13 mouse cellular contexts compared by ENCODE assay signal in genomic region chr4:148912826-148913590, GRCm38 (mm10).
DNase-seq lines count a peak whose midpoint lies in the region; ATAC-seq and TF ChIP-seq lines count a peak whose summit lies in the region.
"Had no signal": no experiment of that assay in that cellular context is flagged by ENCODE, and none has a peak within 500 bp of the region (broad histone marks: within the 10 kb centered on the region; RNA-seq: fewer than 3 reads in every experiment).

No protein-coding gene starts in this region.

- peaks cover 98% of the 10 kb centered on the region for H3K4me1 ChIP-seq in heart, embryonic 12.5 days (replicated peaks)
- peaks cover 63% of the 10 kb centered on the region for H3K4me1 ChIP-seq in kidney, postnatal 0 days (replicated peaks; ENCODE audit: insufficient read depth, low read length)
- peaks cover 74% of the 10 kb centered on the region for H3K4me1 ChIP-seq in kidney, embryonic 16.5 days (ENCODE audit: insufficient read depth, low read length)

- WGBS in heart, embryonic 12.5 days = 49% methylated on average over 8 of the region's 8 CpGs
- WGBS in kidney, postnatal 0 days = 62% methylated on average over 8 of the region's 8 CpGs
- 57% methylated on average over 8 of the region's 8 CpGs for WGBS in kidney, embryonic 16.5 days

- no peak for TF ChIP-seq CTCF in kidney, postnatal 0 days (IDR thresholded peaks at IDR 0.05; ENCODE audit: low read depth)

- no peak for DNase-seq in heart, postnatal 25 days (ENCODE audit: low spot score)
- DNase-seq in kidney, postnatal 0 days (ENCODE audit: low spot score) = no peak
- peak; percentile 91 for DNase-seq in R1 (ENCODE audit: low read depth, low spot score)
- DNase-seq in lung, postnatal 25 days (ENCODE audit: low spot score) = peak; percentile 59
- DNase-seq in urinary bladder, adult 18-20 months (ENCODE audit: low spot score in 2 of 2) = no peak
- DNase-seq: cerebellum, adult 11 months; heart, adult 2 months; kidney, postnatal 36 days; right cerebral cortex, postnatal 14 days had no signal

- H3K9ac ChIP-seq in heart, embryonic 12.5 days = peak overlapping the region; percentile 32
- 0 out of 2 replicates have a peak overlapping the region, but pooled peaks have one; percentile 32 for H3K9ac ChIP-seq in kidney, postnatal 0 days (ENCODE audit: low read depth, low read length)
- H3K9ac ChIP-seq in kidney, embryonic 16.5 days (replicated peaks; ENCODE audit: low read length) = no peak overlapping the region
- H3K9ac ChIP-seq: liver, embryonic 14.5 days had no signal

- no peak for ATAC-seq in heart, embryonic 12.5 days (ENCODE audit: insufficient number of reproducible peaks, low FRiP score)
- no peak for ATAC-seq in kidney, postnatal 0 days (replicated peaks; ENCODE audit: low FRiP score, low read depth)
- no peak for ATAC-seq in kidney, embryonic 16.5 days (ENCODE audit: low FRiP score, low TSS enrichment)
- ATAC-seq in megakaryocyte-erythroid progenitor cell, adult 5-6 weeks (replicated peaks; ENCODE audit: low FRiP score, low TSS enrichment, poor library complexity, severe bottlenecking) = no peak

- peak overlapping the region; percentile 89 for H3K27ac ChIP-seq in heart, embryonic 12.5 days (ENCODE audit: poor library complexity, severe bottlenecking)
- H3K27ac ChIP-seq in kidney, postnatal 0 days = 0 out of 2 replicates have a peak overlapping the region, but pooled peaks have one; percentile 31
- no peak overlapping the region for H3K27ac ChIP-seq in kidney, embryonic 16.5 days (ENCODE audit: low read length)
- H3K27ac ChIP-seq: heart, adult 2 months; liver, embryonic 14.5 days had no signal

- no peak overlapping the region for H3K4me3 ChIP-seq in heart, embryonic 12.5 days
- no peak overlapping the region for H3K4me3 ChIP-seq in kidney, postnatal 0 days (replicated peaks; ENCODE audit: low read depth, low read length)
- H3K4me3 ChIP-seq in kidney, embryonic 16.5 days (ENCODE audit: low read length) = no peak overlapping the region
- H3K4me3 ChIP-seq: heart, adult 2 months had no signal

- H3K27me3 ChIP-seq in heart, embryonic 12.5 days (replicated peaks) = no peaks in the 10 kb centered on the region
- H3K27me3 ChIP-seq in kidney, postnatal 0 days (ENCODE audit: insufficient read depth, low read length) = no peaks in the 10 kb centered on the region
- H3K27me3 ChIP-seq in kidney, embryonic 16.5 days (ENCODE audit: insufficient read depth, low read length) = peaks cover under 1% of the 10 kb centered on the region; the same call in 1 of the 2 replicates

- intact Hi-C loops in heart, postnatal 25 days (cut with DNase I) = no loop called here

- no peaks in the 10 kb centered on the region for H3K9me3 ChIP-seq in heart, embryonic 12.5 days (replicated peaks)
- H3K9me3 ChIP-seq in kidney, postnatal 0 days (replicated peaks; ENCODE audit: low read length) = no peaks in the 10 kb centered on the region
- H3K9me3 ChIP-seq in kidney, embryonic 16.5 days (ENCODE audit: low read length) = no peaks in the 10 kb centered on the region

- H3K36me3 ChIP-seq in heart, embryonic 12.5 days = no peaks in the 10 kb centered on the region; the same call in 1 of the 2 replicates
- no peaks in the 10 kb centered on the region for H3K36me3 ChIP-seq in kidney, postnatal 0 days (ENCODE audit: insufficient read depth, low read length)
- H3K36me3 ChIP-seq in kidney, embryonic 16.5 days (ENCODE audit: insufficient read depth, low read length) = no peaks in the 10 kb centered on the region

- peak overlapping the region; percentile 30 for H3K4me2 ChIP-seq in heart, embryonic 12.5 days
- H3K4me2 ChIP-seq in kidney, postnatal 0 days (ENCODE audit: low read length) = no peak overlapping the region
- H3K4me2 ChIP-seq in kidney, embryonic 16.5 days (replicated peaks; ENCODE audit: low read depth, low read length) = no peak overlapping the region

Comparison
In these comparisons a context has a peak if more than half of its experiments do, and no peak if none do; other contexts are left out.
1. DNase-seq: peak in R1 (single experiment) and lung, postnatal 25 days (single experiment); none in heart, postnatal 25 days (single experiment), kidney, postnatal 0 days (single experiment) and urinary bladder, adult 18-20 months (0 of 2).